16 mouse cellular contexts compared by ENCODE assay signal in the genomic region with DNA sequence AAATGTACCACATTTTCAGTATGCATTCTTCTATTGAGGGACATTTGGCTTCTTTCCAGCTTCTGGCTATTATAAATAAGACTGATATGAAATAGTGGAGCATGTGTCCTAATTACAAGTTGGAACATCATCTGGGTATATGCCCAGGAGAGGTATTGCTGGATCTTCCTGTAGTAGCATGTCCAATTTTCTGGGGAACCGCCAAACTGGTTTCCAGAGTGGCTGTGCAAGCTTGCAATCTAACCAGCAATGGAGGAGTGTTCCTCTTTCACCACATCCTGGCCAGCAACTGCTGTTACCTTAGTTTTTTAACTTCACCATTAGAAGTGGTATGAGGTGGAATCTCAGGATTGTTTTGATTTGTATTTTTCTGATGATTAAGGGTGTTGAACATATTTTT.
"Had no signal": no experiment of that assay in that cellular context is flagged by ENCODE, and none has a peak within 500 bp of the region (broad histone marks: within the 10 kb centered on the region; RNA-seq: fewer than 3 reads in every experiment).

No protein-coding gene starts in this region.

- DNase-seq: heart, postnatal 10 days; heart, postnatal 14 days; heart, postnatal 36 days; heart, postnatal 4 days; kidney, adult 11 months; kidney, adult 18-20 months; kidney, adult 2 months; kidney, adult 8-10 months; kidney, adult 9 months; kidney, postnatal 10 days; kidney, postnatal 14 days; kidney, postnatal 25 days; kidney, postnatal 36 days; kidney, postnatal 4 days; layer of hippocampus, adult 9-11 months; layer of hippocampus, postnatal 36 days had no signal
